Mouse (Mus musculus) kidney, adult 18-20 months (tissue): ENCODE measurements around the gene Cers1.
A peak's percentile ranks its signal among the peaks of the same experiment; 100 is the strongest.

Experiments
- DNase-seq: peaks from one replicate; pipeline ENCODE4 v3.0.0; 2021

Cers1 gene

GRCm38 (mm10) chr8:70352657-70353151 lies 37.1 kb downstream of the Cers1 start:
- peak; percentile 56 for DNase-seq

DNA sequence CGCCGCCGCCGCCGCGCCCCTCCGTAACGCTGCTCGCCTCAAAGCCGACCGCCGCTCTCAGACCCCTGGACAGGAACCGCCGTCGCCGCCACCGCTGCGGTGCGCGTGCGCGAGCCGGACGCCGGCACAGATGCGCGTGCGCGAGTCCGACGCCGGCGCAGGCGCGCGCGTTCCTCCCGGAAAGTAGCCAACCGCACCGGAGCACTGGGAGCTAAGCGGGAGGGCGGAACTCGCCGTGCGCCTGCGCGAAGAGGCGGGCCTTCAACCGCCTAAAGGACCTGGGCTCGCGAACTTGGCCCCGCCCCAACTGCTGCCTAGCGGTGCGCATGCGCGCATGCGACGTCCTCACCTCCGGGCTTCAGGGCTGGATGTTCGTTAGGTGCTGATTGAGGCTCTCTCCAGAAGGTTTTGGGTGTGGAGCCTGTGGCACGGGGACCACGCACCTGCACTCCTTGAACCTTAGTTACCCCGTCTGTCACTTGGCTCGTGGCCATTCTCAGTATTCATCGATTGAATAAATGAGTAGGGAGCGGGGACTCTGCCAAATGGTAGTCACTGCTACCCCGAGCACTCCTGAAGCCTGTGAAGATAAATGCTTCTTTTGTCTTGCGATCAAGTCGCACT lies 37.7 kb downstream of the Cers1 start, which contains the start of gene Upf1:
TSS of gene Upf1 (minus strand) at position 85 of the 624 bp plus-strand sequence.
- peak; percentile 99 for DNase-seq

GRCm38 (mm10) chr8:70354004-70354403 lies 38.4 kb downstream of the Cers1 start:
- DNase-seq = no peak

DNA sequence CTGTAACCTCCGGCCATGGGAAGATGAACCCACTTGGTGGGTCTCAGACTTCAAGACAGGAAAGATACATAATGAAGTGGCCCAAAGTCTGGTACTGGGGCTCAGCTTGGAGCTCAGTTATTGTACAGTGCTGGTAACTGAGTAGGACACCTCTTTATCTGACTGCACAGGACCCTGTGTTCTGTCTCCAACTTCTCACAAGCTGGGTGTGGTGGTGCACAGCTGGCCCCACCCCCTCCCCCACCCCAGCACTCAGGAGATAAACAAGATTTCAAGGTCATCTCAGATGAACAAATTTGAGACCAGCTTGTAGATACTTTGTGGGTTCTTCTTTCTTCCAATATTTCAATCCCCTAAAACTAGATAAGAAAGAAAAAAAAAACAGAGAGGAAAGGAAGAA lies 40.5 kb downstream of the Cers1 start:
- no peak for DNase-seq

- DNase-seq = peak; percentile 41
Measured at GRCm38 (mm10) chr8:70359411-70359810, 43.8 kb downstream of the Cers1 start.

GRCm38 (mm10) chr8:70360769-70361168 lies 45.2 kb downstream of the Cers1 start:
- DNase-seq = peak; percentile 44

GRCm38 (mm10) chr8:70361484-70362032 lies 46.0 kb downstream of the Cers1 start:
- DNase-seq = no peak

DNA sequence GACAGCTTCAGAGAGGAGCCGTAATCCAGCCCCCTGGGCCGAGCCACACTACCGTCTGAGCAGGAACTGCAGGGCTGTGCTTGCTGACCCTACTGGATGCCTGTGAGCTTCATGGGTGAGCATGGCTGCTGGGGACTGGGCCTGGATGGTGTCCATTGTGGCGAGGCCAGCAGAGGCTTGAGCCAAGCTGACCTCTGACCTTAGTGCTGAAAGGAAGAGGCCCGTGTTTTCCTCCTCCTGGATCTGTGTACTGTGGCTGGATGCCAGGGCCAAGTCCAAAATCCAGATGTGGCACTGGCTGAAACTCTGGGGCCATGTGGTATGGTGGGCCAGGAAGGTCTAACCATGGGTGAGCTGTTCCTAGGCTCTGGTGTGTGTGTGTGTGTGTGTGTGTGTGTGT lies 48.5 kb downstream of the Cers1 start:
- DNase-seq = peak; percentile 70

DNA sequence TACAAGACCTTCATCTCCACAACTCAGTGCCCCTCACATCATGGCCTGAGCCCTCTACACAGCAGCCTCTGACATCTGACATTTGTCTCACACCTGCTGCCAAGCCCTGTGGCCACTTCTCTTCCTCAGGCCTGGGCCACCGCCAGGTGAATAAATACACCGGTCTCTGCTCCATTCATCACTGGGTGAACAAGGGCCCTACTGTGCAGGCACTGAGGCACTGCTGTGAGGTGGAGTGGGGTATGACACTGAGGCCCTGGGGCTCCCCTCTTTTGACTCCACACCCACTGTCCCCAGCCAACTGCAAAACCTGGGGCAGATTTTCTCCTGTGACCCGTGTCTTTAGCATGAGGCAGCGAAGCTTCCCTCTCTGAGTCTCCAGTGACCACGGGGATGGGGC lies 51.0 kb downstream of the Cers1 start:
- DNase-seq = no peak

DNA sequence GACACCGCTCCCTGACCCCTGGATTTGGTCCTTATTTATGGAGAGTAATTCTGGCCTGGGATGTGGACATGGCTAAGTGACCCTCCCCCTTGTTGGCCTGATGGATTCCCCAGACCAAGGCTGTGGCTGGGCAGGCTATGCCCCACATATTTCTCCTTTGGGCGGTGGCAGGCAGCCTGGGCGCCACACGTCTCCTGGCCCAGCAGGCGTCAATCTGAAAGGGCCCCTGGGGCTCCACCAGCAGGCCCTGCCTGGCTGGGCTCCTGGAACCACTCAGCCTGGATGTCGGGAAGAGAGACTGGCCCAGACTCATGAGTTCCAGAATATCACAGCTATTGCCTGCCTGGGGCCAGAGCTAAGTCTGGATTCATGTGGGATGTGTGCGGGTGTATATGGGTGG lies 54.9 kb downstream of the Cers1 start:
- no peak for DNase-seq

DNA sequence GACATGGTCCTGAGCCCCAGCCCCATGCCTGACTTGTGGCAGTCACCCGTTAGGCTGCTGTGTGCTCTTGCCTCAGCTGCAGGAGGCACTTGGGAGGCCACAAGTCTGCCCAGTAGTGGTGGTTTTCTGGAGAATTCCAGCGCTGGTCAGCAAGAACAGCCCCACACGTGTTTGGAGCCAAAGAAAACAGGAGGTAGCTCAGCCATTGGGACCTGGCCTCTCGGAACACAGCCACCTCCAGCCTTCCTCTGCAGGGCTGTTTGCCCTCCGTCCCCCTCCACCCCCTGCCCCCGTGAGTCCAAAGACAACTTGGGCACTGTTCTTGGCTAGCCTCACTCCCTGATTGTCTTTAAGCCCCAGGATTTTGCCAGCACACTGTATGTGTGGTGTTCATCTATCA lies 56.4 kb downstream of the Cers1 start:
- peak; percentile 65 for DNase-seq

- DNase-seq = no peak
Measured at GRCm38 (mm10) chr8:70373397-70374317, 58.1 kb downstream of the Cers1 start, which contains the start of gene Comp. Gene Comp (plus strand): TSS chr8:70373558.

DNA sequence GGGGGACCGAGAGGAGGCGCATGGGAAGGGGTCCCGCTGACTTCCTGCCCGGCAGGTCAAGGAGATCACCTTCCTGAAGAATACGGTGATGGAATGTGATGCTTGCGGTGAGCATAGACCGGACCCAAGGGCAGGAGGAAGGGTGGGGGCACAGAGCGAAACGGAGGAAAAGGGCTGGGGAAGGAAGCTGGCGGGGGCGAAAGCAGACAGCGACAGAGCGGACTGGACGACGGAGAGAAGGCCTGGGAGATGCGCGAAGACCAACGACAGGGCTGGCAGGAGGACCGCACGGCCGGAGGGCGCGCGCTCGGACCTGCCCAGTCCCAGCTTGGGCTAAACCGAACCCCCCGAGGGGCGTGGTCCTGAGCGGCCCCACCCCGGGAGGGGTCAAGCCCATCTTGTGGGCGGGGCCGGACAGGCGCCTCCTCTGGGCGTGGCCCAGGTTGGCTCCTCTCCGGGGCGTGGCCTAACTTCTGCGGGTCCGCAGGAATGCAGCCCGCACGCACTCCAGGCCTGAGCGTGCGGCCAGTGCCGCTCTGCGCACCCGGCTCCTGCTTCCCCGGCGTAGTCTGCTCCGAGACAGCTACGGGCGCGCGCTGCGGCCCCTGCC lies 58.8 kb downstream of the Cers1 start:
- peak; percentile 90 for DNase-seq

GRCm38 (mm10) chr8:70375212-70375859 lies 59.8 kb downstream of the Cers1 start:
- DNase-seq = no peak

- DNase-seq = no peak
Measured at GRCm38 (mm10) chr8:70376275-70376741, 60.7 kb downstream of the Cers1 start.

DNA sequence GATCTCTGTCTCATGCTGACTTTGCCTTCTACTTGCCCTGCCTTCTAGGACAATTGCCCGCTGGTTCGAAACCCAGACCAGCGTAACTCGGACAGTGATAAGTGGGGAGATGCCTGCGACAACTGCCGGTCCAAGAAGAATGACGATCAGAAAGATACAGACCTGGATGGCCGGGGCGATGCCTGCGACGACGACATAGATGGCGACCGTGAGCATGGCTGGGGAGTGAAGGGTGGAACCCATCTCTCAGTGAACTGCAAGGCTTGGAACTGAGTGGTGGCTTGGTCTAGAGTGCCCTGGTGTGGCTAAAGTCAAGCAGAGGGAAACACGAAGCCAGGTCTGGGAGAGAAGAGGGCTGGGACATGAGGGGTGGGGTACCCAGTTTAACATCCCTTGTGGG lies 61.5 kb downstream of the Cers1 start:
- DNase-seq = no peak

DNA sequence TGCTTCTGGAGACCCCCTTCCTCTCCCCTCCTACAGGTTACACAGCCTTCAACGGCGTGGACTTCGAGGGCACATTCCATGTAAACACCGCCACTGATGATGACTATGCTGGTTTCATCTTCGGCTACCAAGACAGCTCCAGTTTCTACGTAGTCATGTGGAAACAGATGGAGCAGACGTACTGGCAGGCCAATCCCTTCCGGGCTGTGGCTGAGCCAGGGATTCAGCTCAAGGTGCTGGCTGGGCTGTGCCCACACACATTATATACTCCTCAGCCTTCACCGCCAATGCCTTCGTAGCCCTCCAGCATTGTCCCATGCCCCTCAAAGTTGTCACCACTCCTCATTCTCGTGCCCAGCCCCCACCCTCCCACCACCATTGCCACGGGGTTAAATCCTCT lies 64.5 kb downstream of the Cers1 start:
- no peak for DNase-seq
